9 mouse cellular contexts compared by ENCODE assay signal in the genomic region with DNA sequence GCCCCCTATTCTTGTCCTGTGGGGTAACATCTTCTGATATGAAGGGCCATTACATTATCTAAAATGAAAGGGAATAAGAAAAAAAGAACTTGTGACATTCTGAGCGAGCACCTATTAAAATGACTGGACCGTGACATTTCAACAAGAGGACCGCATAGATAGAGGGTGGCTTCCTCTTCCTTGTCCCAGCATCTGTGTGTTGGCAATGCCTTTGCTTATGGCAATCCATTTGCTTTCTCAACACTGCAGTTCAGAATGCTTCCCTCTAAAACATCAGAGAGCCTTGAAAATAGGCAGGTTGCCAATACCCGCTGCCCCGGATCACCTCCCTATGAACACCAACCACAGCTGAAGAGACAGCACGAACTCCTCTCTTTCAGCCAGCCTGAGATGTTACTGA. TPM values are rescaled to one million over a fixed set of nuclear protein-coding genes. Genes with fewer than 3 reads are reported as not detected.
DNase-seq lines count a peak whose midpoint lies in the region; ATAC-seq and TF ChIP-seq lines count a peak whose summit lies in the region.
"Had no signal": no experiment of that assay in that cellular context is flagged by ENCODE, and none has a peak within 500 bp of the region (broad histone marks: within the 10 kb centered on the region; RNA-seq: fewer than 3 reads in every experiment).

No protein-coding gene starts in this region.

- no peaks in the 10 kb centered on the region for H3K9me3 ChIP-seq in hindbrain, embryonic 13.5 days

- H3K4me2 ChIP-seq in hindbrain, embryonic 13.5 days: peak overlapping the region; percentile 73

- TF ChIP-seq CTCF in layer of hippocampus, adult 2 months (conservative IDR thresholded peaks at IDR 0.05): no peak

- peak overlapping the region; percentile 94 for H3K9ac ChIP-seq in hindbrain, embryonic 13.5 days

- peak overlapping the region; percentile 97 for H3K27ac ChIP-seq in layer of hippocampus, adult 2 months
- peak overlapping the region; percentile 94; the same call in 1 of the 2 replicates for H3K27ac ChIP-seq in hindbrain, embryonic 13.5 days

- no peak for ATAC-seq in hindbrain, embryonic 13.5 days (ENCODE audit: low FRiP score)

- no peaks in the 10 kb centered on the region for H3K36me3 ChIP-seq in hindbrain, embryonic 13.5 days
- no peaks in the 10 kb centered on the region for H3K36me3 ChIP-seq in splenic B cell, adult 2 months (ENCODE audit: control insufficient read depth, insufficient read depth, low read length, poor library complexity, severe bottlenecking)

- WGBS in hindbrain, embryonic 13.5 days: 39% methylated on average over 6 of the region's 6 CpGs

- peaks cover 66% of the 10 kb centered on the region for H3K4me1 ChIP-seq in hindbrain, embryonic 13.5 days (replicated peaks)

- H3K27me3 ChIP-seq in hindbrain, embryonic 13.5 days: 0 out of 2 replicates have a peak, but pooled peaks cover 3% of the 10 kb centered on the region
- H3K27me3 ChIP-seq in splenic B cell, adult 2 months (ENCODE audit: control insufficient read depth, insufficient read depth, low read length, poor library complexity, severe bottlenecking): no peaks in the 10 kb centered on the region

- H3K4me3 ChIP-seq in layer of hippocampus, adult 2 months: peak overlapping the region; percentile 73
- peak overlapping the region; percentile 82 for H3K4me3 ChIP-seq in hindbrain, embryonic 13.5 days

- DNase-seq in layer of hippocampus, adult 2 months (ENCODE audit: low spot score in 2 of 2): no peak
- no peak for DNase-seq in layer of hippocampus, postnatal 36 days
- peak; percentile 41 to 48 for DNase-seq in cerebellum, postnatal 25 days
- DNase-seq in lung, postnatal 10 days: peak; percentile 45
- peak; percentile 52 for DNase-seq in splenic B cell, adult 2 months (ENCODE audit: low read depth, low spot score)
- no peak for DNase-seq in thymus, postnatal 25 days
- no peak for DNase-seq in right cerebral cortex, postnatal 14 days

RNA-seq across cellular contexts. Expression of a gene that starts 3.6 kb away (rescaled TPM):
- total RNA-seq in layer of hippocampus, adult 2 months (2021): 10 to 100 TPM; 61.9 to 79.5 TPM
- total RNA-seq in layer of hippocampus, postnatal 36 days (2021): 10 to 100 TPM; 69.8 to 72.7 TPM
- polyA plus RNA-seq in hindbrain, embryonic 13.5 days (2015; fragmentation: Nextera tagmentation; extraction: Ambion mirVana): 13.3 and 13.4 TPM in 2 replicates

RNA-seq across cellular contexts. Expression of a gene that starts 44.0 kb away (rescaled TPM):
- total RNA-seq in layer of hippocampus, adult 2 months (2021): not detected
- under 1 TPM in 1 of 2 experiments, not detected in 1; 0.20 TPM for total RNA-seq in layer of hippocampus, postnatal 36 days (2021)
- polyA plus RNA-seq in hindbrain, embryonic 13.5 days (2015; fragmentation: Nextera tagmentation; extraction: Ambion mirVana): 0.12 TPM in 1 of 2 replicates, not detected in the other
- total RNA-seq: left cerebral cortex, postnatal 14 days had no signal

Comparison
In these comparisons a context has a peak if more than half of its experiments do, and no peak if none do; other contexts are left out.
1. DNase-seq: peak in cerebellum, postnatal 25 days (2 of 2), lung, postnatal 10 days (single experiment) and splenic B cell, adult 2 months (single experiment); none in layer of hippocampus, adult 2 months (0 of 2), layer of hippocampus, postnatal 36 days (0 of 2), thymus, postnatal 25 days (single experiment) and right cerebral cortex, postnatal 14 days (single experiment).